Comparison of ENCODE assay signal across 26 mouse cellular contexts in the genomic region with DNA sequence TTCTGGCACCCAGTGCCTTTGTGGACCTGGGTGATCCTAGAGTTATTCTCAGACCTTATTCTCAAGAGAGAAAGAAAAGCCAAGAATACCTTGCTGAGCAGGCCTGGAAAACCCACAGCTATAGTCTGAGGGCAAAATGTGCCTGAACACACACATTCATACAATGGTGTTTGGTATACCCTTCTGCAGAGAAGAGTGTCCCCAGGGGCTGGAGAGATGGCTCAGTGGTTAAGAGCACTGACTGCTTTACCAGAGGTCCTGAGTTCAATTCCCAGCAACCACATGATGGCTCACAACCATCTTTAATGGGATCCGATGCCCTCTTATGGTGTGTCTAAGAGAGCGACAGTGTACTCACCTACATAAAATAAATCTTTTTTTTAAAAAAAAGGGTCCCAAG. TPM values are rescaled to one million over a fixed set of nuclear protein-coding genes. Genes with fewer than 3 reads are reported as not detected.
"Had no signal": no experiment of that assay in that cellular context is flagged by ENCODE, and none has a peak within 500 bp of the region (broad histone marks: within the 10 kb centered on the region; RNA-seq: fewer than 3 reads in every experiment).

No protein-coding gene starts in this region.

- DNase-seq: gastrocnemius, postnatal 25 days had no signal

- ATAC-seq: forebrain, embryonic 13.5 days; forebrain, embryonic 14.5 days; forebrain, embryonic 15.5 days; forebrain, embryonic 16.5 days; forebrain, postnatal 0 days had no signal

- H3K4me3 ChIP-seq: embryonic facial prominence, embryonic 10.5 days; embryonic facial prominence, embryonic 12.5 days; embryonic facial prominence, embryonic 13.5 days; embryonic facial prominence, embryonic 15.5 days; erythroblast, embryonic 14.5 days; forebrain, embryonic 10.5 days; forebrain, embryonic 12.5 days; forebrain, embryonic 13.5 days; forebrain, embryonic 15.5 days; gastrocnemius, adult 2 months; heart, adult 2 months had no signal

- H3K9me3 ChIP-seq: embryonic facial prominence, embryonic 10.5 days; embryonic facial prominence, embryonic 12.5 days; embryonic facial prominence, embryonic 13.5 days; embryonic facial prominence, embryonic 15.5 days; forebrain, embryonic 10.5 days; forebrain, embryonic 12.5 days; forebrain, embryonic 13.5 days; forebrain, embryonic 15.5 days had no signal

- H3K27ac ChIP-seq: embryonic facial prominence, embryonic 10.5 days; embryonic facial prominence, embryonic 12.5 days; embryonic facial prominence, embryonic 13.5 days; embryonic facial prominence, embryonic 15.5 days; forebrain, embryonic 10.5 days; forebrain, embryonic 12.5 days; forebrain, embryonic 13.5 days; forebrain, embryonic 15.5 days; gastrocnemius, adult 2 months; heart, adult 2 months had no signal

- H3K9ac ChIP-seq: embryonic facial prominence, embryonic 12.5 days; embryonic facial prominence, embryonic 15.5 days; forebrain, embryonic 12.5 days; forebrain, embryonic 15.5 days; forebrain, postnatal 0 days had no signal

- H3K4me2 ChIP-seq: embryonic facial prominence, embryonic 12.5 days; embryonic facial prominence, embryonic 13.5 days; embryonic facial prominence, embryonic 15.5 days; forebrain, embryonic 12.5 days; forebrain, embryonic 13.5 days; forebrain, embryonic 15.5 days had no signal

RNA-seq across cellular contexts. Expression of a gene that starts 0.7 kb away (rescaled TPM):
- total RNA-seq: common myeloid progenitor, adult 5-6 weeks; gastrocnemius, adult 18-20 months; gastrocnemius, adult 2 months; gastrocnemius, adult 8-10 months; gastrocnemius, postnatal 10 days; gastrocnemius, postnatal 14 days; gastrocnemius, postnatal 25 days; gastrocnemius, postnatal 36 days; gastrocnemius, postnatal 4 days; granulocyte monocyte progenitor cell, adult 5-6 weeks; heart, adult 18-20 months; heart, adult 2 months; heart, adult 8-10 months had no signal
- polyA plus RNA-seq: embryonic facial prominence, embryonic 11.5 days; erythroblast, embryonic 14.5 days; heart, adult 2 months had no signal

RNA-seq across cellular contexts. Expression of a gene that starts 9.5 kb away (rescaled TPM):
- total RNA-seq: common myeloid progenitor, adult 5-6 weeks; granulocyte monocyte progenitor cell, adult 5-6 weeks had no signal

RNA-seq across cellular contexts. Expression of a gene that starts 31.4 kb away (rescaled TPM):
- total RNA-seq: granulocyte monocyte progenitor cell, adult 5-6 weeks had no signal
- polyA plus RNA-seq: erythroblast, embryonic 14.5 days had no signal
